In genomic region chrX:60178025-60178743, GRCm38 (mm10) we compare ENCODE assay signal across 9 mouse cellular contexts. TPM values are rescaled to one million over a fixed set of nuclear protein-coding genes. Genes with fewer than 3 reads are reported as not detected.
DNase-seq lines count a peak whose midpoint lies in the region; ATAC-seq lines count a peak whose summit lies in the region.
"Had no signal": no experiment of that assay in that cellular context is flagged by ENCODE, and none has a peak within 500 bp of the region (broad histone marks: within the 10 kb centered on the region; RNA-seq: fewer than 3 reads in every experiment).

No protein-coding gene starts in this region.

- peak overlapping the region; percentile 39 to 43 for H3K4me3 ChIP-seq in heart, embryonic 14.5 days (ENCODE audit: control insufficient read depth in 1 of 2, insufficient read depth in 1 of 2, low read depth in 1 of 2, low read length in 2 of 2)
- peak overlapping the region; percentile 38 for H3K4me3 ChIP-seq in forebrain, embryonic 15.5 days

- DNase-seq in heart, adult 11 months = no peak
- DNase-seq in ZHBTc4 (ENCODE audit: low read depth, low spot score) = peak; percentile 66
- DNase-seq in yolk sac, embryonic 10.5 days (ENCODE audit: low spot score) = no peak
- no peak for DNase-seq in spleen, postnatal 10 days (ENCODE audit: low spot score in 2 of 2)
- no peak for DNase-seq in urinary bladder, adult 2 months (ENCODE audit: low spot score)

- H3K27ac ChIP-seq in heart, embryonic 14.5 days (replicated peaks in 1 of 2; ENCODE audit: control insufficient read depth in 1 of 2, insufficient read depth in 1 of 2, low read depth in 2 of 2, low read length in 2 of 2) = no peak overlapping the region
- H3K27ac ChIP-seq in forebrain, embryonic 15.5 days (replicated peaks) = no peak overlapping the region

- no peak for ATAC-seq in heart, embryonic 14.5 days (ENCODE audit: insufficient number of reproducible peaks, insufficient read depth, low FRiP score, low read depth)
- ATAC-seq in forebrain, embryonic 15.5 days (replicated peaks) = peak; percentile 60
- peak; percentile 18; the same call in 1 of the 2 replicates for ATAC-seq in megakaryocyte, adult 5-6 weeks (ENCODE audit: poor library complexity, severe bottlenecking)

- 0 out of 2 replicates have a peak overlapping the region, but pooled peaks have one; percentile 12 for H3K9ac ChIP-seq in heart, embryonic 14.5 days (ENCODE audit: low read length)
- peak overlapping the region; percentile 31 for H3K9ac ChIP-seq in forebrain, embryonic 15.5 days (replicated peaks)

- H3K27me3 ChIP-seq in heart, embryonic 14.5 days (ENCODE audit: control insufficient read depth, insufficient read depth, low read length) = peaks cover 3% of the 10 kb centered on the region; the same call in 1 of the 2 replicates
- no peaks in the 10 kb centered on the region for H3K27me3 ChIP-seq in forebrain, embryonic 15.5 days

- no peaks in the 10 kb centered on the region for H3K9me3 ChIP-seq in heart, embryonic 14.5 days (ENCODE audit: control insufficient read depth, low read length)
- no peaks in the 10 kb centered on the region for H3K9me3 ChIP-seq in forebrain, embryonic 15.5 days

- peak overlapping the region; percentile 79 for H3K4me2 ChIP-seq in heart, embryonic 14.5 days (ENCODE audit: low read length)
- peak overlapping the region; percentile 86 for H3K4me2 ChIP-seq in forebrain, embryonic 15.5 days (replicated peaks)

- H3K36me3 ChIP-seq in heart, embryonic 14.5 days (ENCODE audit: control insufficient read depth, insufficient read depth, low read length) = no peaks in the 10 kb centered on the region
- no peaks in the 10 kb centered on the region for H3K36me3 ChIP-seq in forebrain, embryonic 15.5 days

- no peaks in the 10 kb centered on the region for H3K4me1 ChIP-seq in heart, embryonic 14.5 days (ENCODE audit: control insufficient read depth in 2 of 2, insufficient read depth in 2 of 2, low read length in 2 of 2)
- H3K4me1 ChIP-seq in forebrain, embryonic 15.5 days = 0 out of 2 replicates have a peak, but pooled peaks cover 5% of the 10 kb centered on the region

- 15% methylated on average over 16 of the region's 19 CpGs for WGBS in heart, embryonic 14.5 days
- WGBS in forebrain, embryonic 15.5 days = 17% methylated on average over 18 of the region's 19 CpGs

RNA-seq across cellular contexts. Expression of gene Mcf2, which starts 0.7 kb away (rescaled TPM):
- 0.11 and 0.16 TPM in 2 replicates for polyA plus RNA-seq in heart, embryonic 14.5 days (2014; fragmentation: Nextera tagmentation; extraction: Ambion mirVana)
- 1.1 and 1.3 TPM in 2 replicates for polyA plus RNA-seq in forebrain, embryonic 15.5 days (2015; fragmentation: Nextera tagmentation; extraction: Ambion mirVana)
- not detected in 2 replicates for total RNA-seq in megakaryocyte, adult 5-6 weeks (2015)
- total RNA-seq in megakaryocyte, adult 5-6 weeks (2017) = not detected in 2 replicates
- polyA plus RNA-seq in urinary bladder, adult 2 months (2012; rRNA removed) = 0.01 TPM in 1 of 2 replicates, not detected in the other
- polyA plus RNA-seq: large intestine, adult 2 months had no signal
